Mouse (Mus musculus) frontal cortex, postnatal 14 days (tissue): Measurements from ENCODE around the gene Tnfsf13.

Experiments used
- DNase-seq, 2 experiments: peaks; one replicate each; pipeline ENCODE4 v3.0.0; 2022; ENCODE audit warnings: low spot score in 2 of 2

Tnfsf13 gene

DNA sequence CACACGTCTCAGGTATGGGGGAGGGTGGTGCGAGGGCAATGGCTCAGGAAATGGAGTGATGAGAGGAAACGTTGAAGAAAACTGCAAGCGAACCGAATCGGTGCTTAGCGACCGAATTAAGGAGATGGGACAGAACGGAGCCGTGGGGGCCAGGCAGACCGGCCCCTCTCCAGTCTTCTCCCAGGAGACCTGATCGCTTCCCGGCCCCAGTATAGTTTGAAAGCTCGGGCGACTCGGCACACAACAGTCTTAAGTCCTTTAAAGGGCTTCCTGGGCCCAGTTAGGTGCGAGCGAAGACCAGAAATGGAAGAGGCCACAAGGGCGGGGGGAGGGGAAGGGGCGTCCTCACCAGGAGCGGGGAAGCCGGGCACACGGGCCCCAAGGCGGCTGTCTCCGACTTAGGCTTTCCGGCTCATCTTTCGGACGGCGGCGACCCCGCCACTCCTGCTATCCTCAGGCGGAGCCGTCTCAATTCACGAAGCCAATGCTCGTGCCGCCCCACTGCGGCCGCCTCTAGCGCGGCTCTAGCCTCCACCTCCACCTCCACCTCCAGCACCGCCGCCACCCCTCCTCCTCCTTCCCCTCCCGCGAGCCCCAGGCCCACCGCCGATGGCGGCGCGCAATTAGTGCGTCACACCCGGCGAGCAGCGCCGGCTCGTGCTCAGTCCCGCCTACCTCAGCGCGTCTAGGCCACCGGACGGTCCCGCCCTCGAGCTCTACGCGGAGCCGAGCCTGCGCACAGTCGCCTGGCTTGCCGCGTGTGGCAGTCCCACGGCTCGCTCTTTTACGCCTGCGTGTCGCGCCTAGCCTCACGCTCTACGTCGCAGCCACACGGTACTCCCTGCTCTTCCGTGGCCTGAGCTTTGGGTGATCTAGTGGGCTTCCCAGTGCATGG is 4.0 kb downstream of the Tnfsf13 start, which contains the start of gene Senp3:
Gene Senp3 (minus strand): TSS at position 771 of the 895 bp plus-strand sequence.
- peak; percentile 94 to 95 for DNase-seq

DNA sequence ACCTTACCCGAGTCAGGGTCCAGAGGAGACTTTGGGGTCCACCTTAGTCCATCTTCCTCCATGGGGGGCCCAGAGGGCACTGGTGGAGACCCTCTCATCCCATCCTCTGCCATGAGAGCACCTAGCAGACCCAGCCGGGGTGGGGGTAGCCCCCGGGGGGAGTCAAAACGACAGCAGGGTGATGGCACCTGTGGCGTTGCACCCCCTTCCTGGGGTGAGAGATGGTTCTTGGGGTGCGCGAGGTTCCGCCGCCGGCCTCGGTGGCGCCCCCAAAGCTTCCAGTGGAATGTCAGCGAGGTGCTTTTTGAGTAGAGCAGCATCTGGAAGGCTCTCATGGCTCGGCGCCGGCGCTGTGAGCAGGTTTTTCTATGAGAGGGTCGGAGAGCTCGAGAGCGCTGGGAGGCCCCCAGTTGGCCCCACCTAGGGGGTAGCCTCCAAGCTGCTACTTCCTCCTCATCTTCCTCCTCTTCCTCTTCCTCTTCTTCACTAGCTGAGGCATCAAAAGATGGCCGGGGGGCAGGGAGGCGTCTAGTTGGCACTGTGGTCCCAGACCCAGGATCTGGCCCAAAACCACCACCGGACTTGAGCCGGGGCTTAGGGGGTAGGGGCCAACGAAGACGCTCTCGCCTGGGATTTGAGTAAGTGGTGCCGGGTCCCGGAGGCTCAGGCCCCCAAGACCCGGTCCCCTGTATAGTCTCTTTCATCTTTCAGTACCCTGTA is 5.3 kb downstream of the Tnfsf13 start:
- DNase-seq: no peak

DNA sequence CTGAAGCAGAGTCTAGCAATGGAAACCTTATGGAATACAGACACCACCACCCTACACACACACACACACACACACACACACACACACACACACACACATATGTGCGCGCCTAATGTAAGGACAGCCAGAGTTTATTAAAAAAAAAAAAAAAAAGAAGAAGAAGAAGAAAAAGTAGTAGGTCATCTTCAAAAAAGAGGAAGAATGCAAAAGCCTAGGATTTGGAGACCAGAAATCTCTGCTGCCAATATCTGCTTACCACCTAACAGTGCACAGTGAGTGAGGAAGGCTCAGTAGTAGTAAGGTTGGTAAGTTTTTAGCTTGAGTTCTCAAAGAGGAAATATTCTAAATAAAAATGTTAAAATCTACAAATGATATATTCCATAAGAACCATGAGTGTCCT is 6.4 kb downstream of the Tnfsf13 start:
- DNase-seq: no peak

DNA sequence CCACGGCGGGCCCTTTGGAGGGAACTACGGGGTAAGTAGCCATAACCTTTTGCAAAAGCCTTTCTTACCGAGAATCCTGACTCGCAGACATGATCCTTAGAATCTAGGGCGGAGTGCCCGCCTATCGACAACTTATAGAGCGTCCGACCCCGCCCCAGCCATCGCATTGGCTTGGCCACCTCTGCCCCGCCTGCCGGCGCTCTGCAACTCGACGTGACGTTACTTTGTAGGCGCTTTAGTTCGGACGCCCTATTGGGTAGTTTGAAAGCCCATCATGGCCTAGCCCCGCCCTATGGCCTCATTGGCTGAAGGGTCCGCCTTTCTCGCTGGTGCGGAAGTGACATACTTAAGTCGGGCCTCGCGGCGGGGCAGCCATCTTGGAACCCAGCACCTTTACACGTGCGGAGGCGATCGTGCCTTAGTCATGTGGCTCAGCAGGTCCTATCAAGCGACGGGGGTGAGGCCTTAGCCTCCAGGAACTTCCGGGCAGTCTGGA is 13.3 kb downstream of the Tnfsf13 start, which contains the start of gene Eif4a1:
Gene Eif4a1 (minus strand): TSS at position 213 of the 496 bp plus-strand sequence.
- peak; percentile 100 for DNase-seq

DNA sequence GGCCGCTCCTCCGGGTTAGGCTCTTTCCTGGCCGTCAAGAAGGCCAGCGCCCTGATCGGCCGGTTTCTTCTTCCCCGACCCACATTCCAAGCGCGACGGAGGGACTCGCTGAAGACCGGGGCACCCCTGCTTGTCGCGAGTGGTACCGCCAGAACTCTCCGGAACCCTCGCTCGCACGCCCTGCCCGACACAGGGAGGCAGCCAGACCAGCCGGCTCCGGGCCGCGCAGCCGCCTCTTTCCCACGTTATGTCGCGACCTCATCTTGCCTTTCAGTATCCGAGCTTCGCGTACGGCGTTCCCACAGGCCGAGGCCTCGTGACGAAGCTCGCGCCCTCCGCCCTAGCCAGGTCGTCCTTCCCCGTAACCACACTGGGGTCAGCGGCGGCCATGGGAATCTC is 13.9 kb downstream of the Tnfsf13 start:
- DNase-seq: no peak

DNA sequence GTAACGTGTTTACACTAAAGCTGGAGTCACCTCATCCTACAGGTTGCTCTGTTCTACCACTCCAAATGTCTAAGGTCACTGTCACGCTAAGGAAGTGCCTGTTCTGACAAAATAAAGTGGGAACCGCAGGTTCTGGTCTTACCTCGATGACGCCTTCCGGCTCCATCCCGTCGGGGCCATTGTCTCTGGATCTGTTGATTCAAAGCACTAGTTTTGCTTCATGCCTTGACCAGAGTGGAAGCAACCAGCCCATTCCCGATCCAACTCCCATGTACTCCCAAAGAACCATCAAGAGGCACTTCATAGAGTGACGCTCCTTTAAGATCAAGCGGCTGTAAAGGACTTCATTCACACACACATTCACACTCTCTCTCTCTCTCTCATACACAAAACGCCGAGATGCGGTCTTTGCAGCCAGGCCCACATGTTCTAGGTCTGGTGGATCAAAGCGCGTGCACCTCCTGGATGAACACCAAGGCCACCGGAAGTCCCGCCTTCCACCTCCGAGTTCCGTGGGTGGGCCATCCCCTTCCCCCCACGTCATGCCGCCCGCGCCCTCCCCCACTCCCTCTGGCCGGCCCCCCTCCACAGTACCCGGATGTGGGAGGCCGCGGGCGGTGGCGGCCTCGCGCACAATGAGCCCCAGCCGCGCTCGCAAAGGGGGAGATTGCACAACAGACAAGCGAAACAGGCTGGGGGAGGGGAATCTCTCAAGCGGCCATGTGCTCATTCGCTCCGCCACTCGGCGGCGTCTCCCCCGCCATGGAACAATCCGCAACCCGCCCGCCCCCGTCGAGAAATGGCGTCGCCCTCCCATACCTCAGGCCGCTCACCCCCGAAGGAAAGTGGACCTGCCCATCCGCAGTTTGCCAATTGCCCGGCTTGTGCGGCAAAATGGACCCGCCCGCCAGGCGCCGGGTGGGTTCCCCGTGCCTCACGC is 14.5 kb downstream of the Tnfsf13 start:
- DNase-seq: peak; percentile 84 to 88

DNA sequence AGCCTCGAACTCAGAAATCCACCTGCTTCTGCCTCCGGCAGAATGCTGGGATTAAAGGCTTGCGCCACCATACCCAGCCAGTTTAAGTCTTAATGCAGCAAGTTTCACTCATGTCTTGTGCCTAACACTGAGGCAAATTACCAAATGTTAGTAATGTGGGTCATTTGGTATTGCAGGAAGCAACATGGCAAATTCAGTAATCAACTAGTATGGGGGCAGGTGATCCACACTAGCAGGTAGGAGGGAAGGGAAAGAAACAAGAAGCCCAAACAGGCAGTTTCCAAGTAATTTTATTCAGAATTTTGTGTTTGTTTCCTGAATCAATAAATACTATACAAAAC is 18.9 kb downstream of the Tnfsf13 start:
- DNase-seq: no peak

DNA sequence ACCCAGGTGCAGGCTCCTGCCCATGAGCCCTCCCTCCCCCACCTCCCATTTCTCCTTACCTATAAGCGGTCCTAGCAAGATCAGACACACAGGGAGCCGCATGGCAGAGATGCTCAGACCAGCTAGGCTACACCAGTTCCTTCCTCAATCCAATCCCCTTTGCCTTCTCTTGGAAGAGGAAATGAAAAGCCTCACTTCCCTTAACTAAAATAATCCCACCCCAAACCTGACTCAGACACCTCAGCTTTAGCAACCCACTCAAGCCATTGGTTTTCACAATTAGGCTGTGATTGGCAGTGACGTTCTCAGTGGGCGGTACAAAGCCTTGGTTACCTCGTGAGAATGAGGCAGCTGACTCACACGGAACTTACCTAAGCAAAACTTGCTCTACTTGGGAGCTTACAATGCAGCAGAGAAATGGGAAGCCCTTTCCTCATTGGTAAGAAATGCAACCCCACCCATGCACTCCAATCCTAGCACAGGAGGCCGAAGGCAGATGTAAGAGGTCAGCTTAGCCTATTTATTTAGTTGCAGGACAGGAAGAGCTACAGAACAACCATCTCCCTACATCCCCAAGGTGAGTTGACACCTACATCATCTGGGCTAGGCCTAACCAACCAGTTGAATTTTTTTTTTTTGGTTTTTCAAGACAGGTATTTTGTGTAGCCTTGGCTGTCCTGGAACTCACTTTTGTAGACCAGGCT is 19.5 kb downstream of the Tnfsf13 start, which contains the start of gene Cd68:
Gene Cd68 (minus strand): TSS at position 193 of the 704 bp plus-strand sequence.
- peak; percentile 55 to 69 for DNase-seq

DNA sequence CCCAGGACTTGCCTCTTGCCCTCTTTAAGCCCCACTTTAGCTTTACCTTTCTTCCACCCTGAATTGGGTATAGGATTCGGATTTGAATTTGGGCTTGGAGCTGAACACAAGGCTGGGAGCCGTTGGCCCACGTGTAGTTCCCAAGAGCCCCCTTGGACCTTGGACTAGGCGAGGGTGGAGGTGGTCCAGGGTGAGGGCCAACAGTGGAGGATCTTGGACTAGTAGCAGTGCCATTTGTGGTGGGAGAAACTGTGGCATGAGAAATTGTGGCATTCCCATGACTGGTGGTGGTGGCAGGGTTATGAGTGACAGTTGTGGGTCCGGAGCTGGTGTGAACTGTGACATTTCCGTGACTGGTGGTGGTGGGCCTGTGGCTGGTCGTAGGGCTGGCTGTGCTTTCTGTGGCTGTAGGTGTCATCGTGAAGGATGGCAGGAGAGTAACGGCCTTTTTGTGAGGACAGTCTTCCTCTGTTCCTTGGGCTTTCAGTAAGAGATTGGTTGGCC is 20.1 kb downstream of the Tnfsf13 start:
- DNase-seq: no peak

DNA sequence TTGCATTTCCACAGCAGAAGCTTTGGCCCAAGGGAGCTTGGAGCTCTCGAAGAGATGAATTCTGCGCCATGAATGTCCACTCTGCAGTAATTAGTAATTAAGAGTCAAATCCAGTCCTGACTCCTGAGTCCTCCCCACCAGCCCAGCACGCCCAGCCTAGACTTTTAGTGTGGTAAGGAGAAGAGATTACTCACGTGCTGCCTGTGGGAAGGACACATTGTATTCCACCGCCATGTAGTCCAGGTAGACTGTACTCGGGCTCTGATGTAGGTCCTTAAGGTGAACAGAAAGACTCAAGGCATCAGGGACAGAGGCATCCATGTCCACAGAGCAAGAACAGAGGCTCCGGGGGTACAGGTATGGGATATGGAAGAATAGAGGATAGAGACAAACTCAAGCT is 20.7 kb downstream of the Tnfsf13 start:
- DNase-seq: no peak

DNA sequence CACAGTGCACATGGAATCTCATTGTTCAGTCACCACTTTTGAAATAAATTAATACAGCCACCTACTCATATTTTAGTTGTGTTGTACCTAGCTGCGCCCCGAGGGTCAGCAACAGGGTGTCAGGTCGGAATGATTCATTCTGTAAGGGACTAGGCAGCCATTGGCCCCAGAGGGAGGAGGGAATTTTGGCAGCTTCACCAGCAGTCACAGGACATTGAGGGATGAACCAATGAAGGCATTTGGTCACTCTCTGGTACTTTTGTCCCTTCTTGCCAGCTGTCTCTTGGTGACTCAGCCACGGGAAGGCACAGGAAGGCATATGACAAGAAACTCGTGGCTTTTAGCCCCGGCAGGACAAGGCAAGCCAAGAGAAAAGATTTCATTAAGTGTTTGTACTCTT is 21.8 kb downstream of the Tnfsf13 start:
- no peak for DNase-seq

DNA sequence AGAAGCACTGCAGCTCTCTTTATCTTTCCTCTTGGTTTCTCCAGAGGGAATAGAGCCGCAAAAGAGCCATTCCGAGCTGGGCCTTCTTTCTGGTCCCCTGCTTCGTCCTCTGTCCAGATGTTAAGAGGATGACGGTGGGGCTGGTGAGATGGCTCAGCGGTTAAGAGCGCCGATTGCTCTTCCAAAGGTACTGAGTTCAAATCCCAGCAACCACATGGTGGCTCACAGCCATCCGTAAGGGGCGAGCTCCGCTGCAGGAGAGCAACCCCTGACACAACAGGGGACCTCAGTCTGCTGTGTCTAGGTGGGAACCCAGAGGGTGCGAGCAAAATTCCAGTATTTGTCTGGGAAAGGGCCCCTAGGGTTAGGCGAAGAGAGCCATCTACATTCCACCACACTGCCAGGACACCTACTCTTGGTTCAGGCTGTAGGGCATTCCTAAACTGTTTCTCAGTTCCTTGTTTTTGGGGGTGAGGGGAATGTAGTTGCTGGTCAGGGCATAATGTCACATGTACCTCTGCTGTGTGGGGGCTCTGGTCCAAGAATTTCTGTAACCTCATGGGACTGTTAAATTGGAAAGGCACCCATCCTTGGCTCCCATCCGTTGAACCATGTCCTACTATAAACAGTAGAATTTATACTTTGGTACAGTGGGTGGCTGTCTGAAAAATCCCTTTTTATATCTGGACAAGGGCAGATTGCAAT is 22.5 kb downstream of the Tnfsf13 start:
- DNase-seq: no peak

DNA sequence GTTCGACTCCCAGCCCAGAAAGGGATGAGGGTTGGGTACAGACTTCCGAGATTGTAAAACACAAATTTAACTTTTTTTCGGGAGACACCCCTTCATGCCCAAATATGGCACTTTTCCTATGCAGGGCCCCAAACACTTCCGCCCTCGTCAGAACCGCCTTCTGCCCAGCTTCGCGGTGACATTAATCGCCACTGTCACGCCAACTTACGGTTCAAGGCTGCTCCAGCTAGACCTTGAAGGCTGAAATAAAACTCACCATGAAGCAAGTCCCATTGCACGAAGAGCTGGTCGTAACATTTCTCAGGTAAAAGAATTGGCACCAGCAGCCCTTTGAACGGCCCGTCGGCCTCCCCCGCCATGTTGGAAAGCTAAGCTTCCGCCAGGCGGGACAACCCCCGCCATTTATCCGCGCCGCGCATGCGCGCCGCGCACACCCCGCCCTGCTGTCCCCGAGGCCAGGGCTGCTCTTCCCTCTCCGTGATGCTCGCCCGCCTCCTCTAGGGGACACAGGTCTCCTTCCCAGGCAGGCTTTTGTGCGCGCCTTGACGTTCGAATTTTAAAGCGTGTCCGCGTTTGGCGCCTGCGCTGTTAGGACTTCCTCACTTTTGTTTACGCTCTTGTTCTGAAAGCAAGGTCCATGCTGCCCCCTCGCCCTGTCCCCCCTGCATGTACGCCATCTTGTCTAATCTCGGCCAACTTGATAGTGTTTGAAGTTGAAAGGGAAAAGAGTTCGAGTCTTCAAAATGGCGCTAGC is 23.2 kb downstream of the Tnfsf13 start, which contains the start of gene Mpdu1:
Gene Mpdu1 (minus strand): TSS at position 430 of the 754 bp plus-strand sequence.
- DNase-seq: peak; percentile 91 to 94

DNA sequence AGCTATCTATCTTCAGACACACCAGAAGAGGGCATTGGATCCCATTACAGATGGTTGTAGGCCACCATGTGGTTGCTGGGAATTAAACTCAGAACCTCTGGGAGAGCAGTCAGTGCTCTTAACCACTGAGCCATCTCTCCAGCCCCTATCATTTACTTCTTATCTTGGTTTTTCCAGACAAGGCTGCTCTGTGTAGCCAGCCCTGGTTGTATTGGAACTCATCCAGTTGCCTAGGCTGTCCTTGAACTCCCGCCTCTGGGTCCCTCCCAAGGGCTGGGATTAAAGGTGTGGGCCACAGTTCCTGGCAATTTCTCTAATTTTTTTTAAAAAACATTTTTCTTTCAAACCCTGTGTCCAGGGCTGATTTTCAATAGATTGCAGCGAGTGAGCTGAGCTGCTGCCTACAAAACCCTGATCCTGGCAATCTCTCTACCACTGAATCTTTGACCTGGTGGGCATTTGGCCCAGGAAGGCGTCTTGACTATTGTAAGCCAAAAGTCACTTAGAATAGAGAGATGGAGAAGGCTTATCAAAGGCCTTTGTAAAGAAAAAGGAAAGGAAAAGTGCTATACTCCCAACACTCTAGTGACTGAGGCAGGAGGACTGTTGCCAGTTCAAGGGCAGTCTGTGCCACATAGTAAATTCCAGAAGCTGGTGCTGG is 24.2 kb downstream of the Tnfsf13 start:
- no peak for DNase-seq

DNA sequence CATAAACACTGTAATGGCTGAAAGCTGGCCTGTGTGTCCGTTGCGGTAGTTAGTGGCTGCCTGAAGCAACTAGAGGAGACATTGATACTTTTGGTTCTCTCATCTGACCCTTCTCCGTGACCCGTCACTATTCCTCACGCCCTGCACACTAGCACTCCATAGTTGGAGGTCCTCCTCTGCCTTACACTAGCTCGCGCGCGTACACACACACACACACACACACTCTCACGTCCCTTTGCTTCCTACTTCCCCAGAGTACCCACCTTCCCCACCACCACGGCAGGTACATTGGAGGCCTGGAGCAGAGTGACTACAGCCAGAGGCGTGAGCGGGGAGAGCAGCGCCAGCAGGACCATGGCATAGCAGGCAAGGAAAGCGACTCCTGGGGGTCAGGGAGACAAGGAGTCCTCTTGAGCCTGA is 28.1 kb downstream of the Tnfsf13 start:
- no peak for DNase-seq

DNA sequence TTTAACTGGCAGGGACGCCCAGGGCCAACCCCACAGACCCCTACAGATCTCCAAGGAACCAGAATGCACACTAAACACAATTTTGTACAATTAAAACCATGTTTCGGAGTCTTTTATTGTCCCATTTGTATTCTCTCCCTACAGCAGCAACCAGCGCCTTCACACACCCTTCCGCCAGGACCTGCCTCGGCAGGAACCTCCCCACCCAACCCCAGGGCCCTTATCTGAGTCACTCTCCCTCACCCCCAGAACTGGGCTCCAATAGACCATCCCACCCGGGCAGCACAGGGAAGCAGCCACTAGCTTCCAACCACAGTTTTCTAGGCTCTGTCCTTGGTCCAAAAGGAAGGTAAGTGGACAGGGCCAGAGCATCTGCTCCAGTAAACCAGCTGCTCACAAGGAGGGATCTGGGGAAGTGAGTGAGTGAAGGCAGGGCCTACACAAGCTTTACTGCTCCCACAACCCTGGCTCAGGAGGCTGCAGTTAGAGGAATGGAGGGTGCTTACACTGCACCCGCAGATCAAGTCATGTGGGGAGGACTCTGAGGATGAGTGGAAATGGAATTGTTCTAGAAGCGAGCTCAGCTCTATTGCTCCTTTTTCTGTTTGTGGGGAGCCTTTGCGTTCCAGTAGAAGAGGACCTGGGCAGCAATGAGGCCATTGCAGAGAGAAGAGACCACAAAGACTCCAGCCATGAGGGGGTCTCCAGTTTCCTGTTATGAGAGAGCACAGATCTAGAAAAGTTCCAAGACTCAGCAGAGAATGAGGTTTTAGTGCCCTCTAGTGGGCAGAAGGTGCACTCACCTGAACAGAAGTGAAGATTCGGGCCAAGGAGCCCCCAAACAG is 28.7 kb downstream of the Tnfsf13 start:
- DNase-seq: no peak

DNA sequence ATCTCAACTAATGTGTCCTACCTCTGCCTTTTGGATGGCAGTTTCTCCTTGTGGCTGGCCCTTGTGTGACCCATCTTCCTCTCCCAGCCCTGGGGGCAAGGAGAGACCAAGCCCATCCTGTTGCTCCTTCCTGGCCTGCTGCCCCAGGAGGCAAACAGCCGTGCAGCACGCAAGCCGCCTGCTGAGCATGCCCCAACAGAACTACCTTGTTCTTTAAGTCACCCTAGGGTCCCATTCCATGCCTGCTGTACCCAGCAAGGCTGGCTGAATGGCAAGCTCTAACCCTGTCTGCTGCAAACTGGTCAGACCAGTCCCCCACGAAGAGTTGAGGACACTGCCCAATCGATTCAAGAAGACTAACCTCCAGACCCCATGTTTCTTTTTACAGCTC is 29.5 kb downstream of the Tnfsf13 start:
- DNase-seq: no peak
